Mouse (Mus musculus) right cerebral cortex, postnatal 4 days (tissue): ENCODE data around the gene Wipf1.

Experiments used
- DNase-seq: peaks from one replicate; pipeline ENCODE4 v3.0.0-alpha.2; 2022

The Wipf1 gene

DNA sequence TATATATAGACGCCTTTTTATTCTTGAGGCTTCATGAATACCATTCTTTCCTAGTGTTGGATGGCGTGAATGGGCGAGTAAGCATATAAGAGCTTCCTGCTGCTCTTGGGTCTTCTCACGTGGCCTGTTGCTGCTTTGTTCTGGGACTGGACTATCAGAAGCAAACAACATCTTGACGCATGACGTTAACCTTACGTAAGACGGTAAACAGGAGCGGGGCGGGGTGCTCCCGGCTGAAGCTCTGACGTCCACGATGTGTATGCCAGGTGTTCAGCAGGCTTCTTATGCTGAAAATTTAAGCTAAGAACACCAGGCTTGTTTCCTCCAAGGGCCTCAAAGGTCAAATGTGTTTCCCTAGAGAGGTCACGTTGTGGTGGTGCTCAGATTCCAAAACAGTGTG lies 103.7 kb downstream of the Wipf1 start:
- DNase-seq: no peak

DNA sequence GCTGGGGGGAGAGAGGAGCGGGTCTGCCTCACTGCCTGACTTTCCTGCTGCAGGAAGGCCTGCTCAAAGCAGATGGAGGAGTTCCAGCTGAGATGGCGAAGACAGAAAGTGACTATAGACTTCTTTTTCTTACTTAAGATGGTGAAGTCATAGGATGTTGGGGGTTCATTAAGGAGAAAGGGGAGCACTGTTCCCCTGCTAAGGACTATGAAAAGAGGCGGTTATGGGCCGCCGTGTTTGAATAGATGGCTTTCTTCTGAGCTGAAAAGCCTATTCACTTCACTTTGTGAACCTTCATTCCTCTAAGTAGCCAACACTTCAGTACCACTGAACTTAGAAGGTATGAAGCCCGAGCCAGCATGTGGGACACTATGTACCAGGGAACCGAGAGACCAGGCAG lies 109.8 kb downstream of the Wipf1 start:
- DNase-seq: no peak

DNA sequence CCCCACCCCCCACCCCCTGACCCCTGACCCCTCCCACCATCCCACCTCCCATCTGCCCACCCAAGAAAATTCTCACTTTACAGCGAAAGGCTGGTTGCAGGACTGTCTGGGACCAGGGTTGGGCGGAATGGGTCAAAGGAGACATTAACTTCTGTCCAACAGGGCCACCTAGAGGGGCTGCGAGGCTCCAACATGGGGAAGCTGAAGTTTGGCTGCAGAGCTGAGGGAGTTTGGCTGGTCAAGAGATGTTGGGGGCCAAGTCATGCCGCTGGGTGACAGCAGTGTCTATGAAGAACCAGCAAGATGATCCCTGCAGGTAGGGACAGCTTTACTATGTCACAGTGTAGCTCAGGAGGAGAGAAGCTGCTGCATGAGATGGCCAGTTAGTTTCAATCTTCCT lies 110.2 kb downstream of the Wipf1 start:
- no peak for DNase-seq

DNA sequence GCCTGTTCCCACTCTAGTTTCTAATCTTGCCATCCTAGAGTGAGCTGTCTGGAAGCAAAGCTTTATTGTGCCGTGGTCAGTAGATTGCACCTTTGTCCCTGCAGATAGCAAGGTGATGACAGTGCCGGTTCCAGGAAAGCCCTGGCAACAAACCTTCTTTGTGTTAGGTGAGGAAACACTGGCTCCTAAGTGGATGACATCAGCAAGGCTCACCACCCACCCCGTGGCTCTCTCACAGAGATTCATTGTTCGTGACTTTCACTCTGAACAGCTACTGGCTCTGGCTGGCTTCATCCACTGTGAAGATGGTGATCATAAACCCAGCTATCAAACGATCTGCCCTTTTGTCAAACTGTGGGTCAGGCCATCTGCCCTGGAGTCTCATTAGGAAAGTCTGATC lies 113.6 kb downstream of the Wipf1 start:
- DNase-seq: no peak

DNA sequence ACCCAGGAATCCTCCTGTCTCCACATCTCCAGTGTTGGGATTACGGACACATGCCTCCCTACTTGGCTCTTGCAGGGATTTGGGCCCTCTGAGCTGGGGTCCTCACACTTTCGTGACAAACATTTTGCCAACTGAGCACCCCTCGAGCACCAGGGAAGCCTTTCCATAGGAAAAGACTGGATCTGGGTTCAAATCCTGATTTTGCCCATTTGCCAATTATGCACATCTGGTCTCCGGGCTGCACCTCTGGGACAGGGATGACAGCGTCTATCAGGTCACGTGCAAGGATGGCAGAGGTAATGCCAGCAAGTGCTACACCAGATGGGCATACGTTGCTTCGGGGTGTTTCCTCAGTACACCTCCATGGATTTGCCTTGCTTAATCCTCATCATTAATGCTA lies 119.5 kb downstream of the Wipf1 start:
- no peak for DNase-seq

DNA sequence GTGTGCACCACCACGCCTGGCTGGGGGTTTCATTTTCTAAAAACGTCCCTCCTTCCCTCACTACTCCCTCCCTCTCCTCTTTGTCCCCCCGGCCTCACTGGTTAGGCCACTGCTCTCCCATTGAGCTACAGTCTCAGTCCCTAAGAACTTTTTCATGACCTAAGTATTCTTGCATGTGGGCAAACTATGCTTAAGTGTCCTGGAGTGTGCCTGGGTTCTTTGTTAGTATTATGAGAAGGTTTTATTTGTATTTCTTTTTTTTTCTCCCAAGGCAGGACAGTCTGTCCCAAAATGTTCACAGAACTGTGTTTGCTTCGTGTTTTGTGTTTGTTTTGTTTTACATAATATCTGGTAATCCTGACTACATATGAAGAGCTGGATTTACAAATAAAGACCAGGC lies 121.9 kb downstream of the Wipf1 start:
- no peak for DNase-seq

DNA sequence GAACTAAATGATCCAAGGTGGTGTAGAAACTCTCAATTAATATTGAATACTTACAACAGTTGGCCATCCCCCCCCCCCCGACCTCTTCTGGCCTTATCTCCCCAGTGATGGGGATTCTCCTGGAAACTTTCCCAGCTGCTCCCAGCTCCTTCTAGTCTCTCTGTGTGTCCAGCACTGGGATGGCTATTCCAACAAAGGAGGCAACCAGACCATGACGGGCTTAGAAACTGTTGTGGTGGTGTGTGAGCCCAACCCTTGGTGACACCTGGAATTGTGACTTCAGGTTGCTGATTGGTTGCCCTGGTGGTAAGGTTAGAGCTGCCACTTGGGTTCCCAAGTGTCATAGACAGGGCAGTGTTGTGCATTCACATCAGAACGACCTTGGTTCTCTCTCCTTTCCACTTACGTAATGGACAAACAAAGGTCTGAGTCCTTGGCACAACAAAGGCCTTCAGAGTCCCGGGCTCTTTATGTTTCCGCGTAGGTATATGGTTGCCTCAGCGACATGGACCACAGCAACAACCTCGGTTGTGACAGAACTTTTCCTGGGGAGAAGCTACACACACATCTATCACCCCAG lies 123.1 kb downstream of the Wipf1 start:
- DNase-seq: no peak

DNA sequence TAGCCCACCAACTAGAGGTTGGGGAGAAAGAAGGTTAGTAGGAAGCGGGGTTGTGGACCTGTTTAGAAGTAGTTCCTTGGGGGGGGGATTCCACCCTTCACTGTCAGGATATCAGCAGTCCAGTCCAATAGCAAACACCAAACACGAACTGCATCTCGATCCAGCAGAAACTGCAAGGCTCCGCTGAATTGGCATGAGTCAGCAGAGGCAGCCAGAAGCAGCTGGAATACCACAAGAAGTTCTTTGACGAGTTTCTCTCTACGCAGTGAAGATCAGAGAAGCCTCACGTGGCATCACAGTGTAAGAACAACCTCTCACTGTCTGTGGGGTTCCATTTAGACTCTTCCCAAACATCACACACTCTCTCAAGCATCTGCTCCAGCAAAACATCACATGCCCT lies 124.6 kb downstream of the Wipf1 start:
- no peak for DNase-seq

DNA sequence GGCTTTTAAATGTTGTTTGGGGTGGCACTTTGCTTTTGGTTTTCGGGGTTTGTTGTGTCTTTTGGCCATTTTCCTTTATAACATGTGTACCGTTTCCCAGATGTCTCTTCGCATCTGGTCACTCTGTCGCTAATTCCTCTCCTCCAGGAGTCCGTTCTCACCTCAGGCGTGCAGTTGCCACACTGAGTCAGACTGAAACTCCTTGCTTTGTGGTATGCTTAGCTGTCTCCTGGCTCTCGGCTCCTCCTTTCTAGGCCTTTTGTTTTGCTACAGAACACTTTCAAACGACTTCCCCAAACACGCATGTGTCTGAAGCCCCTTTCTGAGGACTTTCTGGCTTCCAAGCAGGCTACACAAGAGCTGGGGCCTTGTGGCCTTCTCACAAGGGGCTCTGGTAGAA lies 125.1 kb downstream of the Wipf1 start:
- no peak for DNase-seq

DNA sequence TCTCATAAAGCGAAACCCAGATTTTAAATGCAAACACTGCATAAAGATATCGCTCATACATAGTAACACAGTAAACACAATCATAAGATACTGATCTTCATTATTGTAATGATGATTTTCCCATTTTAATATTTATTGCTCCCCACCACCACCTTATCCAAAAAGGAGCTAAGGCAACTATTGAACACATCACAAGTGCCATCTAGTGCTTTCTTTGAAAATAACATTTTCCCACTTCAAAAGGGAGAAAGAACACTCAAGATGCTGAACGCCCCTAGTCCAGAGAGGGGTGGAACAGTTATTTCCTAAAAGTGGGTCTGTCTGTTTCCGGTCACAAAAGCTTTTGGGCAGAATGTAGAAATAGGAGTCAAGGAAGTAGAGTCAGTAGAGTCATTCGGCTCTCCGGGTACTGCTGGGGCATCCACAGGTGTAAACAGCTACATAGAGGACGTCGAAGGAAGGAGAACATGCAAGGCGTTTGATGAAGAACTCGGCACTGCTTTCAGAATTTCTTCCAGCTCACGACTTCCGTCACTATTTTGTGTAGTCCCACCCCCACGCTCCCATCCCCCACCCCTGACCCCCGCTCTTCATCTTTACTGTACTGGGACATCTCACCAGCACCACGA lies 126.0 kb downstream of the Wipf1 start:
- no peak for DNase-seq

DNA sequence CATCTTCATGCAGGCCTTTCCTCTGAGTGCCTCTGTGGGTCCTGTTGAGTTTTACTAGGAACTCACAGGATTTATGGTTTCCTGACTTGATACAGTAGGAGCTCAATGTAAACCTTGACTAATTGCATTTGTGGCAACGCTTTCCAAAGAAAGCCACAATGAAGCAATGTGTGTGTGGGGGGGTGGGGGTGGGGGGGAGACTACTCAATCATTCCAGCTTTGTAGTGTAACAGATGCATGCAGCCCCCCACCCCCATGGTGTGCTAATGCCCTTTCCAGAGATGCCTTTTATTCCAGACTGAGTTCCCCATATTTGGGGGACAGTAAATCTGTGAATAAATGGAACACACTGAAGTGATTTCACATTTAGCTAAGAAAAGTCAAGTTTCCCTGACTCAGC lies 127.8 kb downstream of the Wipf1 start:
- DNase-seq: no peak

DNA sequence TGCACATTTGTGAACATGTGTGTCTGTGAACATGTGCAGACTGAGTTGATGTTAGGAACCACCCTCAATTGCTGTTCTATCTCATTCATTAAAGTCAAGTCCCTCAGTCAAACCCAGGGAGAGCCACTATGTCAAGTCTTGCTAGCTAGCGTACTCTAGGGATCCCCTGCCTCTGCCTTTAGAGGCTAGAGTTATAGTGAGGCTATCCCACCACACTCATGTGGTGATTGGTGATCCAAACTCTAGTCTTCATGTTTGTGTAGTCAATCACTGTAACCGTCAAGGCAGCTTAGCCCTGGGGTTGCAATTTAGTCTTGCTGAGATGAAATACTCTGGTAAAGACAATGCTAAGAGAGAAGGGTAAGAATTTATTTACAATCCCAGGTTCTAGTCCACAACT lies 132.1 kb downstream of the Wipf1 start:
- DNase-seq: no peak

DNA sequence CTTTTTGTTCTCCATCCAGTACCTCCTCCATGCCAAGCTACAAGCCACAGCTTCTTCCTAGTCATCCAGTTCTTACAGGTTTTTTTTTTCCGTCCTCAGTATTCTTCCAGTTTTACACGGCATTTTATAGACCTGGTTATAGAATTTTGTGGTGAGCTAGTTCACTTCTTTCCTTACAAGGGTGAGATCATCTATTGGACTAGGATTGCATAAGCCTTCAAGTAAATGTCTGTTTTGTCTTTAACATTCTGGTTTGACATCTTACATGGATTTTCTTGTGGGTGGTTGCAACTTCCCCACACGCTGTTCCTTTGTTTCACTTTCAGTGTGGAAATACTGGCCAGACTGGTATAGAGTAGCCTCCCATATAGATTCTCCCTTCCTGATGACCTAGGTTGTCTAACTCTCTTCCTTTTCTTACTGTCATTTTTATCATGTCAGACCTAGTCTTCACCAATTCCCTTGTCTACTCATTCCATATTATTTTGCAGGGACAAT lies 132.7 kb downstream of the Wipf1 start:
- no peak for DNase-seq

DNA sequence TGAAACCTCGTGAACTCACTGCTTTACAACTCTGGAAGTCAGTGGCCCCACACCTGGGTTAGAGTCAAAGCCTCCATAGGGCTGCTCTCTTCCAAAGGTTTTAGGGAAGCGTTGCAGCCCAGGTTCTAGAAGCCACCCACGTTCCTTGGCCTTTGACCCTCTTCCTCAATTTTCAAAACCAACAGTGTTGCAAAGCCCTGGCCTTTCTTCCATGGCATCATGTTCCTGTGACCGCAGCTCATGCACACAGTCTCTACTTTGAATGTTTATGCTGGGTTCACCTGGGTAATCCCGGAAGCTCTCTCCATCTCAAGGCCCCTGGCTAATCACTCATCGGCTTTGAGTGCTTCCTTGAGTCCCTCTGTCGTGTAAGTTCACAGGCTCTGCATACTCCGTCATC lies 134.0 kb downstream of the Wipf1 start:
- no peak for DNase-seq

DNA sequence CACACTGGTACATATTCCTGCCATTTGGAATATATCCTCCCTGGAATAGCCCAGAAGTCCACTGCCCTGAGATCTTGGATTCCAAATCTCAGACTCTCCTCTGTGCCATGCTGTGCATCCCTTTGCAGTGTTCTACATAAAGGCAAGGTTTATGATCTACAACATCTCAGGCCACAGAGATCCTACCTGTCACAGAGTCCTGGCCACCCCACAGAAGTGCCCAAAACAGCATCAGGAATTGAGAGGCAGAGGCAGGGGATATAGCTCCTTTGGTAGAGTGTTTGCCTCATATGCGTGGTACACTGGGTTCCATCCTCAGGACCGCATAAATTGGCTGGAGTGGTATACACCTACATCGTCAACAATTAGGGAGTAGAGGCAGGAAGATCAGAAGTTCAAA lies 135.1 kb downstream of the Wipf1 start:
- no peak for DNase-seq

DNA sequence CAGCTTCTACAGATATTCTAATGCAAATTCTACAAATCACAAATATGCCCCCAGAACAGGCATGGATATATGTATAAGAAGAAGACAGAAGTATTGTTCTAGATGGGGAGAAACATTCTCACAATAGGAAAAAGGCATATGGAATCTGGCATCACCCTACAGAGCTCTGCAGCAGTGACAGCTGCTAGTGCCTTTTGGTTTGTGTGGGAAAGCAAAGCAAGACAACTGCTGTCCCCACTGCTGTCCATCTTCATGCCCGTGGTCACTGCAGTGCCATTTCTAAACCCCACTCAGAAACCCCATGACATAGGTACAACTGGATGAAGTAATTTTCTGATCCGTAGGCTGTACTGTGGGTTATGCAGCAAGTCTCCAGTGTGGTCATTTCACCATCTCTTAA lies 136.8 kb downstream of the Wipf1 start:
- no peak for DNase-seq

DNA sequence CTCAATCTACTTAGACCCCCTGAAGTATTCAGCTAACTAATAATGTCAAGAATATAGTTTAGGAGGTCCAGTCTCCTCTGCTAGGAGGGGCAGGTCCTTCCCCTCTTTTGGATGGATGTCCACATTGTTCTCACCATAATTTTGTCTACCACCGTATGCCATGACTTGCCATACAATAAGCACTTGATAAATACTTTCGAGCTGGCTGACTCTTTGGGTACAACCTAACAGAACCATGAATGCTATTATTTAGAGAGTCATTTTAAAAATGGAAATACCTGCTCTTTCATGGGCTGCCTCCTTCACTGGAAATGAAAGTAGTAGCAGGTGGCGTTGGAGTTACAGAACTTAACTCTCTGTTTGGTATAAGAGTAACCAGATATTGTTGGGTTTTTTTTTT lies 139.6 kb downstream of the Wipf1 start:
- no peak for DNase-seq

DNA sequence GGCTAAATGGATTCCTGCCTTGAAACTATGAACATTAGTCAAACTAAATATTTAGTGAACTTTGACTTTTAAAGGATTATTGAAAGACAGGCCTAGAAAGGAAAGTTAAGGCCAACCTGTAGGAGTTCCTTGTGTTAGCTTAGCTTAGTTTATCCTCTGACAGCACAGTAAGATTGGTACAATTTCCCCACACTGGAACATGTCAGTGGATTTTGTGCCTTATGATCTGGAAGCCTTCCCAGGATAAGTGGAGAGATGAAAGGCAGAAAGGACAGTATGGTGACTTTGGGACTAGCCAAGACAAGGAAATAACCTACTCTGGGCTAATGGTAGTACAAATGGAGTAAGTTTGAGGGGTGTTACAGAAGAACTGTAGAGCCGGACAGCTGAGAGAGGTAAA lies 141.7 kb downstream of the Wipf1 start:
- DNase-seq: no peak

DNA sequence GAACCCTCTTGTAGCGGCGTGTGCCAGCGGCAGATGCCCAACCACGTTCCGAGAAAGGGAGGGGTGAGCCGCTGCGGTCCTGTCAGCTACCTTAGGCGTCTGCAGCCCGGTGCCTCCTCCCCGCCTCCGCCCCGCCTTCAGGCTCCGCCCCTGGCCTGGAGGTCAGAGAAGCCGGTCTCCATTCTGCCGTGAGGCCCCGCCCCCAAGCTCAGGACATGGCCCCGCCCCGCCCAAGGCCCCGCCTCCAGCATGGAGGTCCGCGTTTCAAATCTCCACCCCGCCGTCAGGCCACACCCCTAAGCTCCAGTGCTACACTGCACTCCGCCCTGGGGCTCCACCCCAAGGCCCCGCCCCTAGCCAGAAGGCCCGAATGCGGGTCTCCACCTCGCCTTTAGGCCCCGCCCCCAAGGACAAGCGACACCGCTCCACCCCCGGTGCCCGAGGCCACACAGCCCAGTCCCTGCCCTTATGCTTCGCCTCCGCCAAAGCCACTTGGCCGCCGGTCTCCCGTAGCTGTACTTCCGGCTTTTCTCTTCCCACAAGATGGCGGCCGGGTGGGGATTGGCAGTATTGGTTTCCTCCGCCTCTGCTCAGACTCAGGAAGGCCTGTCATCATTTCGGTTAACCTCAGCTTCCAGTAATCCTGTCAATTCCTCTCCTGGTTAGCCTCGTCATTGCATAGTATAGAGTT lies 143.0 kb downstream of the Wipf1 start, which contains the start of gene Gpr155:
Gene Gpr155 (minus strand): TSS at position 217 of the 691 bp plus-strand sequence.
- peak; percentile 96 for DNase-seq

DNA sequence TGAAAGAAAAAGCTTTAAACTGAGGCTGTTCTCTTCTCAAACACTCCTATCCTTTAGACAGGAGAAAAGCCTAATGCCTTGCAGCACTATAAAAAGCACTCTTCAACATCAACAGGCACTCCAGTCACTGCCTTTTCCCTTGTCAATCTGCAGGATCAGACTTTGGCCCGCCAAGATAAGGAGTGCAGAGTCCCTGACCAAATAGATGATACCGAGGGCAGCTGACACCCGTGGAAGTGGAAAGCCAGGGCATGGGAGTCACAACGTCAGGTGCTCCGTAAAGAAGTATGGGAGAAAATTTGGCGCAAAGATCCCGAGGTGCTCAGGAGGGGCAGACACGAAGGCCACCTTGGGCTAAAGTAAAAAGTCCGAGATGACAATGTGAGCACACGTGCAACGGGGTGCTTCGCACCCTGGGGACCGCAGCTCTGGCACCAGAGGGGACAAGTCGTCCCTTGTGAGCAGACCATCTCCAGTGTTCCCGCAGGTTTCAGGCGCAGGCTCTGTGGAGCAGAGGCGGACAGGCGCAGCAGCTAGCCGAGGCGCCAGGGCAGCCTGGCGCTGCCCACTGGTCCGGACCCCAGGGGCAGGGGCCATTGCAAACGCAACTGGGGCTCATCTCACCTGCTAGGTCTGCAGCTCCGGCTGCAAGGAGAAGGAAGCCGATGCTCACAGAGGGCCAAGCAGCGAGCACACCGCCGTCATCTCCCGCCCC lies 143.7 kb downstream of the Wipf1 start:
- DNase-seq: peak; percentile 3

DNA sequence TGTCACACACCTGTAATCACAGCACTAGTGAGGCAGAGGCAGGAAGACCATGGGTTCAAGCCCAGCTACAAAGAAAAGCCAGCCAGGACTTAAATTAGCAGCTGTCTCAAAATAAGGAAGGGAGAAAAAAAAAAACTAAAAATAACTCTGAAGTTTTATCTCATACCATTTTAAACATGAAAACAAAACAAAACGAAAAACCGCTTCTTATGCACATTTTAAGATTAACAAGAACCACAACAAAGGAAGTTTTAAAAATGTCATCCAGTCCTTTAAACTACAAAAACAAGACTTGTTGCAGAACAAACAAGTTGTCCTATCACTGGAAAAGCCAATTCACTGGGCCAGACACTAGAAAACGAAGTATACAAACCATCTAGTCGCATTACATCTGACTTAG lies 144.4 kb downstream of the Wipf1 start:
- no peak for DNase-seq

DNA sequence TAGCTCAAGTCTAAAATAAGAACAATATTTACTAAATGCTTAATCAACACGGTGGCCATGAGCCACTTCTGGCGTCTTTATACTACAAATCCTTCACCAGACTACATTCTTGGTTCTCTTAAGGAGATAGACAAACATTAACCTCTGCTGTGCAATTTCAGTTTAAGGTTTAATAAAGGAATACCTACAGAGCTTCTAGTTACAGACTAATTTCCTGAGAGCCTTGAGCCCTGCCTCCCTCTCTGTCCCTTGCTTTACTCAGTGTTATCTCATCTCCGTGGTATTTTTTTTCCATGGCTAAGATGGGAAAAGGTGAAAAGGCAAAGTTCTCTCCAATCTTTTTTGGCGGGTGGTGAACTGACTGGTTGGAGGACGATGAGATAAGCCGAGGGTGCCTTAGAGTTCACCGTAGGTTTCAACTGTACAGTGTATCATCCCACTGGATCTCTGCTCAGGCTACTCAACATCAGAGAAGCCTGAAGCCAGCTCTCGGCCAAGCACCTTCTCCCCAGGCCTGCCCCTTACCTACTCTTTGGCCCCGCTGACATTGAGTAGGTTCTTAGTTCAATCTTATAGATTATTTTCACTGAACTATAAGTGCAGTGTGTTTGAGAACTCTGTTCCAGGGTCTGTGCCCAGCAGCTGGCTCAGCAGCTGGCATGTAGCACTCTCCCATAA lies 149.1 kb downstream of the Wipf1 start:
- no peak for DNase-seq

DNA sequence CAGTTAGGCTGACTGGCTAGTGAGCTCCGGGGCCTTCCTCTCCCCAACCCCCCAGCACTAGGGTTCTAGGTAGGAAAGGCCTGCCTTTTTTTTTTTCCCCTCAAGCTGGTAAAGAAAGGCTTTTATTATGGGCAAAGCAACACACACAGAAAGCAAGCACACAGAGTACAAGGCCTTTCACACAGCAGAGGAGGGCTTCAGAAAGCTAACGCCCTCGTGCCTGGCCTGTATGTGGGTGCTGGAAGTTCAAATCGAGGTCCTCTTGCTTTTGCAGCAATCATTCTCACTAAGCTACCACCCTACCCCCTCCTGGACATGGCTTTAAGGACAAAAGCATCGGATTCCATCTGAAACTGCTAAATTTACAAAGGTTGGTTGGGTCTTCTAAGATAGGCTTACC lies 149.9 kb downstream of the Wipf1 start:
- no peak for DNase-seq
